In genomic region chr19:43695514-43695964, GRCm38 (mm10) we compare ENCODE assay signal across 20 mouse cellular contexts. TPM values are rescaled to one million over a fixed set of nuclear protein-coding genes. Genes with fewer than 3 reads are reported as not detected.
DNase-seq lines count a peak whose midpoint lies in the region; ATAC-seq and TF ChIP-seq lines count a peak whose summit lies in the region.
"Had no signal": no experiment of that assay in that cellular context is flagged by ENCODE, and none has a peak within 500 bp of the region (broad histone marks: within the 10 kb centered on the region; RNA-seq: fewer than 3 reads in every experiment).

No protein-coding gene starts in this region.

- DNase-seq in embryonic facial prominence, embryonic 14.5 days (ENCODE audit: low spot score), result no peak
- no peak for DNase-seq in embryonic facial prominence, embryonic 10.5 days (ENCODE audit: low spot score)
- DNase-seq in A20 (ENCODE audit: low read depth, low spot score), result peak; percentile 85
- DNase-seq: adrenal gland, postnatal 25 days; cerebellum, postnatal 25 days; gastrocnemius, adult 2 months; heart, postnatal 10 days; kidney, adult 8-10 months; lung, adult 2 months; right cerebral cortex, postnatal 14 days had no signal

- H3K4me1 ChIP-seq in embryonic facial prominence, embryonic 14.5 days (ENCODE audit: control insufficient read depth, insufficient read depth, low read length), result no peaks in the 10 kb centered on the region
- H3K4me1 ChIP-seq in embryonic facial prominence, embryonic 10.5 days, result peaks cover 4% of the 10 kb centered on the region
- H3K4me1 ChIP-seq in embryonic fibroblast, embryonic 13.5 days (ENCODE audit: control insufficient read depth, insufficient read depth, low read length), result peaks cover 13% of the 10 kb centered on the region
- peaks cover 3% of the 10 kb centered on the region; the same call in 1 of the 2 replicates for H3K4me1 ChIP-seq in stomach, embryonic 14.5 days (ENCODE audit: control insufficient read depth, insufficient read depth, low read length)
- H3K4me1 ChIP-seq in forebrain, embryonic 13.5 days, result peaks cover 7% of the 10 kb centered on the region
- H3K4me1 ChIP-seq in forebrain, embryonic 12.5 days, result peaks cover 6% of the 10 kb centered on the region

- ATAC-seq in embryonic facial prominence, embryonic 14.5 days (ENCODE audit: low read depth), result peak; percentile 33; the same call in 1 of the 2 replicates
- peak; percentile 75; the same call in 1 of the 2 replicates for ATAC-seq in stomach, embryonic 14.5 days (ENCODE audit: insufficient number of reproducible peaks, insufficient read depth, low FRiP score, low read depth)
- no peak for ATAC-seq in forebrain, embryonic 13.5 days
- no peak for ATAC-seq in forebrain, embryonic 12.5 days (ENCODE audit: low FRiP score)
- no peak for ATAC-seq in erythroid progenitor cell, adult 5-6 weeks (replicated peaks; ENCODE audit: low FRiP score, poor library complexity, severe bottlenecking)
- ATAC-seq: forebrain, embryonic 16.5 days; midbrain, embryonic 13.5 days had no signal

- peaks cover 3% of the 10 kb centered on the region; the same call in 1 of the 2 replicates for H3K9me3 ChIP-seq in embryonic facial prominence, embryonic 14.5 days (ENCODE audit: control insufficient read depth, low read length)
- no peaks in the 10 kb centered on the region for H3K9me3 ChIP-seq in embryonic facial prominence, embryonic 10.5 days
- H3K9me3 ChIP-seq in stomach, embryonic 14.5 days (ENCODE audit: control insufficient read depth, low read depth, low read length), result no peaks in the 10 kb centered on the region
- H3K9me3 ChIP-seq in forebrain, embryonic 13.5 days (replicated peaks), result no peaks in the 10 kb centered on the region
- H3K9me3 ChIP-seq in forebrain, embryonic 12.5 days, result no peaks in the 10 kb centered on the region
- H3K9me3 ChIP-seq: limb, embryonic 15.5 days; midbrain, embryonic 13.5 days had no signal

- 56% methylated on average over 10 of the region's 10 CpGs for WGBS in embryonic facial prominence, embryonic 14.5 days
- 69% methylated on average over 10 of the region's 10 CpGs for WGBS in embryonic facial prominence, embryonic 10.5 days
- 46% methylated on average over 10 of the region's 10 CpGs for WGBS in stomach, embryonic 14.5 days
- 54% methylated on average over 10 of the region's 10 CpGs for WGBS in forebrain, embryonic 13.5 days
- 54% methylated on average over 10 of the region's 10 CpGs for WGBS in forebrain, embryonic 12.5 days

- no peak for TF ChIP-seq CTCF in embryonic fibroblast, embryonic 13.5 days (IDR thresholded peaks at IDR 0.05; ENCODE audit: borderline replicate concordance, insufficient read depth, low read length)

- peaks cover 33% of the 10 kb centered on the region for H3K36me3 ChIP-seq in embryonic facial prominence, embryonic 14.5 days (ENCODE audit: control insufficient read depth, insufficient read depth, low read length)
- peaks cover 35% of the 10 kb centered on the region for H3K36me3 ChIP-seq in embryonic facial prominence, embryonic 10.5 days (replicated peaks)
- H3K36me3 ChIP-seq in stomach, embryonic 14.5 days (ENCODE audit: control insufficient read depth, insufficient read depth, low read length), result peaks cover 17% of the 10 kb centered on the region
- peaks cover 11% of the 10 kb centered on the region; the same call in 1 of the 2 replicates for H3K36me3 ChIP-seq in forebrain, embryonic 13.5 days (ENCODE audit: poor library complexity, severe bottlenecking)
- H3K36me3 ChIP-seq in forebrain, embryonic 12.5 days (replicated peaks), result peaks cover 9% of the 10 kb centered on the region; the same call in 1 of the 2 replicates

- no peak for TF ChIP-seq POLR2A in embryonic fibroblast, embryonic 13.5 days (IDR thresholded peaks at IDR 0.05; ENCODE audit: low read depth, low read length)

- no peak overlapping the region for H3K9ac ChIP-seq in embryonic facial prominence, embryonic 14.5 days (ENCODE audit: low read depth, low read length)
- H3K9ac ChIP-seq in stomach, embryonic 14.5 days (replicated peaks; ENCODE audit: low read depth, low read length), result no peak overlapping the region
- H3K9ac ChIP-seq in forebrain, embryonic 13.5 days, result no peak overlapping the region
- no peak overlapping the region for H3K9ac ChIP-seq in forebrain, embryonic 12.5 days
- H3K9ac ChIP-seq: hindbrain, embryonic 14.5 days; limb, embryonic 15.5 days; midbrain, embryonic 13.5 days had no signal

- H3K4me3 ChIP-seq in embryonic facial prominence, embryonic 14.5 days (ENCODE audit: low read depth, low read length), result no peak overlapping the region
- H3K4me3 ChIP-seq in embryonic facial prominence, embryonic 10.5 days, result no peak overlapping the region
- no peak overlapping the region for H3K4me3 ChIP-seq in embryonic fibroblast, embryonic 13.5 days (ENCODE audit: insufficient read depth, low read length)
- no peak overlapping the region for H3K4me3 ChIP-seq in stomach, embryonic 14.5 days (ENCODE audit: low read depth, low read length)
- H3K4me3 ChIP-seq in forebrain, embryonic 13.5 days, result no peak overlapping the region
- no peak overlapping the region for H3K4me3 ChIP-seq in forebrain, embryonic 12.5 days (replicated peaks)
- H3K4me3 ChIP-seq: gastrocnemius, adult 2 months; limb, embryonic 15.5 days; midbrain, embryonic 13.5 days had no signal

- no peak overlapping the region for H3K4me2 ChIP-seq in embryonic facial prominence, embryonic 14.5 days (ENCODE audit: low read depth, low read length)
- H3K4me2 ChIP-seq in stomach, embryonic 14.5 days (replicated peaks; ENCODE audit: low read depth, low read length), result no peak overlapping the region
- H3K4me2 ChIP-seq in forebrain, embryonic 13.5 days, result no peak overlapping the region
- no peak overlapping the region for H3K4me2 ChIP-seq in forebrain, embryonic 12.5 days
- H3K4me2 ChIP-seq: hindbrain, embryonic 14.5 days; limb, embryonic 15.5 days; midbrain, embryonic 13.5 days had no signal

- H3K27ac ChIP-seq in embryonic facial prominence, embryonic 14.5 days (replicated peaks; ENCODE audit: low read depth, low read length), result no peak overlapping the region
- H3K27ac ChIP-seq in embryonic facial prominence, embryonic 10.5 days (replicated peaks), result no peak overlapping the region
- H3K27ac ChIP-seq in embryonic fibroblast, embryonic 13.5 days (ENCODE audit: insufficient read depth, low read length), result peak overlapping the region; percentile 46; the same call in 1 of the 2 replicates
- no peak overlapping the region for H3K27ac ChIP-seq in stomach, embryonic 14.5 days (ENCODE audit: low read length)
- H3K27ac ChIP-seq in forebrain, embryonic 13.5 days, result no peak overlapping the region
- H3K27ac ChIP-seq in forebrain, embryonic 12.5 days, result no peak overlapping the region
- H3K27ac ChIP-seq: gastrocnemius, adult 2 months; hindbrain, embryonic 14.5 days; limb, embryonic 15.5 days; macrophage; midbrain, embryonic 13.5 days had no signal

- H3K27me3 ChIP-seq in embryonic facial prominence, embryonic 14.5 days (replicated peaks; ENCODE audit: control insufficient read depth, insufficient read depth, low read length), result no peaks in the 10 kb centered on the region
- no peaks in the 10 kb centered on the region for H3K27me3 ChIP-seq in embryonic facial prominence, embryonic 10.5 days (replicated peaks; ENCODE audit: low read depth, poor library complexity, severe bottlenecking)
- no peaks in the 10 kb centered on the region for H3K27me3 ChIP-seq in stomach, embryonic 14.5 days (ENCODE audit: control insufficient read depth, insufficient read depth, low read length)
- H3K27me3 ChIP-seq in forebrain, embryonic 13.5 days, result no peaks in the 10 kb centered on the region
- H3K27me3 ChIP-seq in forebrain, embryonic 12.5 days, result no peaks in the 10 kb centered on the region
- H3K27me3 ChIP-seq: limb, embryonic 15.5 days; midbrain, embryonic 13.5 days had no signal

RNA-seq across cellular contexts. Expression of gene Entpd7, which starts 6.1 kb away (rescaled TPM):
- 10.9 and 12.3 TPM in 2 replicates for polyA plus RNA-seq in embryonic facial prominence, embryonic 14.5 days (2014; fragmentation: Nextera tagmentation; extraction: Ambion mirVana)
- polyA plus RNA-seq in embryonic facial prominence, embryonic 10.5 days (2016; fragmentation: Nextera tagmentation; extraction: Ambion mirVana), result 8.9 and 9.8 TPM in 2 replicates
- 12.8 and 15.2 TPM in 2 replicates for polyA plus RNA-seq in embryonic fibroblast, embryonic 13.5 days (2011; ENCODE audit: insufficient read length, low read depth, missing spikeins)
- polyA plus RNA-seq in stomach, embryonic 14.5 days (2014; fragmentation: Nextera tagmentation; extraction: Ambion mirVana), result 15.7 and 16.3 TPM in 2 replicates
- 7.4 and 8.3 TPM in 2 replicates for polyA plus RNA-seq in forebrain, embryonic 13.5 days (2015; fragmentation: Nextera tagmentation; extraction: Ambion mirVana)
- polyA plus RNA-seq in forebrain, embryonic 12.5 days (2016; fragmentation: Nextera tagmentation; extraction: Ambion mirVana), result 10.2 TPM in 2 replicates
- 3.8 and 5.4 TPM in 2 replicates for total RNA-seq in erythroid progenitor cell, adult 5-6 weeks (2015; ENCODE audit: low replicate concordance)
- 0.38 and 1.5 TPM in 2 replicates for total RNA-seq in erythroid progenitor cell, adult 5-6 weeks (2017; ENCODE audit: low replicate concordance)

RNA-seq across cellular contexts. Expression of gene Slc25a28, which starts 20.9 kb away (rescaled TPM):
- 12.1 and 14.2 TPM in 2 replicates for polyA plus RNA-seq in embryonic facial prominence, embryonic 14.5 days (2014; fragmentation: Nextera tagmentation; extraction: Ambion mirVana)
- polyA plus RNA-seq in embryonic facial prominence, embryonic 10.5 days (2016; fragmentation: Nextera tagmentation; extraction: Ambion mirVana), result 10.3 and 10.9 TPM in 2 replicates
- polyA plus RNA-seq in embryonic fibroblast, embryonic 13.5 days (2011; ENCODE audit: insufficient read length, low read depth, missing spikeins), result 16.0 and 16.5 TPM in 2 replicates
- polyA plus RNA-seq in stomach, embryonic 14.5 days (2014; fragmentation: Nextera tagmentation; extraction: Ambion mirVana), result 14.9 and 18.4 TPM in 2 replicates
- polyA plus RNA-seq in forebrain, embryonic 13.5 days (2015; fragmentation: Nextera tagmentation; extraction: Ambion mirVana), result 14.4 and 16.2 TPM in 2 replicates
- 17.5 and 18.1 TPM in 2 replicates for polyA plus RNA-seq in forebrain, embryonic 12.5 days (2016; fragmentation: Nextera tagmentation; extraction: Ambion mirVana)
- 16.3 and 25.9 TPM in 2 replicates for total RNA-seq in erythroid progenitor cell, adult 5-6 weeks (2015; ENCODE audit: low replicate concordance)
- 8.5 and 17.5 TPM in 2 replicates for total RNA-seq in erythroid progenitor cell, adult 5-6 weeks (2017; ENCODE audit: low replicate concordance)

RNA-seq across cellular contexts. Expression of gene Cutc, which starts 57.3 kb away (rescaled TPM):
- 9.9 and 14.1 TPM in 2 replicates for polyA plus RNA-seq in embryonic facial prominence, embryonic 14.5 days (2014; fragmentation: Nextera tagmentation; extraction: Ambion mirVana)
- polyA plus RNA-seq in embryonic facial prominence, embryonic 10.5 days (2016; fragmentation: Nextera tagmentation; extraction: Ambion mirVana), result 14.4 and 14.8 TPM in 2 replicates
- 4.3 and 5.0 TPM in 2 replicates for polyA plus RNA-seq in embryonic fibroblast, embryonic 13.5 days (2011; ENCODE audit: insufficient read length, low read depth, missing spikeins)
- 14.8 and 15.5 TPM in 2 replicates for polyA plus RNA-seq in stomach, embryonic 14.5 days (2014; fragmentation: Nextera tagmentation; extraction: Ambion mirVana)
- polyA plus RNA-seq in forebrain, embryonic 13.5 days (2015; fragmentation: Nextera tagmentation; extraction: Ambion mirVana), result 9.6 and 10.4 TPM in 2 replicates
- polyA plus RNA-seq in forebrain, embryonic 12.5 days (2016; fragmentation: Nextera tagmentation; extraction: Ambion mirVana), result 10.9 and 11.7 TPM in 2 replicates
- 5.0 and 10.8 TPM in 2 replicates for total RNA-seq in erythroid progenitor cell, adult 5-6 weeks (2015; ENCODE audit: low replicate concordance)
- total RNA-seq in erythroid progenitor cell, adult 5-6 weeks (2017; ENCODE audit: low replicate concordance), result 1.8 TPM in 1 of 2 replicates, not detected in the other

RNA-seq across cellular contexts. Expression of gene Cox15, which starts 57.3 kb away (rescaled TPM):
- polyA plus RNA-seq in embryonic facial prominence, embryonic 14.5 days (2014; fragmentation: Nextera tagmentation; extraction: Ambion mirVana), result 7.0 and 8.3 TPM in 2 replicates
- polyA plus RNA-seq in embryonic facial prominence, embryonic 10.5 days (2016; fragmentation: Nextera tagmentation; extraction: Ambion mirVana), result 10.9 and 16.2 TPM in 2 replicates
- polyA plus RNA-seq in embryonic fibroblast, embryonic 13.5 days (2011; ENCODE audit: insufficient read length, low read depth, missing spikeins), result 15.9 and 22.1 TPM in 2 replicates
- polyA plus RNA-seq in stomach, embryonic 14.5 days (2014; fragmentation: Nextera tagmentation; extraction: Ambion mirVana), result 7.6 and 9.2 TPM in 2 replicates
- 13.1 and 13.5 TPM in 2 replicates for polyA plus RNA-seq in forebrain, embryonic 13.5 days (2015; fragmentation: Nextera tagmentation; extraction: Ambion mirVana)
- polyA plus RNA-seq in forebrain, embryonic 12.5 days (2016; fragmentation: Nextera tagmentation; extraction: Ambion mirVana), result 14.5 and 15.5 TPM in 2 replicates
- 2.2 and 2.5 TPM in 2 replicates for total RNA-seq in erythroid progenitor cell, adult 5-6 weeks (2015; ENCODE audit: low replicate concordance)
- total RNA-seq in erythroid progenitor cell, adult 5-6 weeks (2017; ENCODE audit: low replicate concordance), result 6.2 and 13.8 TPM in 2 replicates

Comparison
In these comparisons a context has a peak if more than half of its experiments do, and no peak if none do; other contexts are left out.
1. ATAC-seq: peak in embryonic facial prominence, embryonic 14.5 days (single experiment) and stomach, embryonic 14.5 days (single experiment); none in forebrain, embryonic 13.5 days (single experiment), forebrain, embryonic 12.5 days (single experiment) and erythroid progenitor cell, adult 5-6 weeks (single experiment).